Mouse (Mus musculus): ENCODE results near the gene Dtx3l. TPM values are rescaled to one million over a fixed set of nuclear protein-coding genes. Genes with fewer than 3 reads are reported as not detected.
"Not testable (repeated sequence)": the region's sequence is repeated elsewhere in the genome, so short reads cannot be mapped to it uniquely, and the experiment has no call there.

The Dtx3l gene
- polyA plus RNA-seq, 1 experiment: 12.9 TPM

- Histone ChIP-seq H3K4me1 (ENCODE audit: control insufficient read depth, insufficient read depth, low read length) (no peaks in the 10 kb centered on the region), H3K27ac (ENCODE audit: insufficient read depth, low read length) (no peak overlapping the region), H3K4me3 (ENCODE audit: insufficient read depth, low read length) (no peak overlapping the region)
- TF ChIP-seq POLR2A (IDR thresholded peaks at IDR 0.05; ENCODE audit: low read depth, low read length) (no peak), CTCF (IDR thresholded peaks at IDR 0.05; ENCODE audit: borderline replicate concordance, insufficient read depth, low read length) (no peak)
These were observed 29.2 kb upstream of the Dtx3l start for GRCm38 (mm10) chr16:35968149-35968548.

- Histone ChIP-seq H3K4me1 (ENCODE audit: control insufficient read depth, insufficient read depth, low read length) (no peaks in the 10 kb centered on the region), H3K4me3 (ENCODE audit: insufficient read depth, low read length) (no peak overlapping the region), H3K27ac (ENCODE audit: insufficient read depth, low read length) (no peak overlapping the region)
- TF ChIP-seq CTCF (IDR thresholded peaks at IDR 0.05; ENCODE audit: borderline replicate concordance, insufficient read depth, low read length) (no peak), POLR2A (IDR thresholded peaks at IDR 0.05; ENCODE audit: low read depth, low read length) (no peak)
These were observed 28.4 kb upstream of the Dtx3l start for GRCm38 (mm10) chr16:35967319-35967718.

- Histone ChIP-seq H3K4me3 (ENCODE audit: insufficient read depth, low read length) (no peak overlapping the region), H3K27ac (ENCODE audit: insufficient read depth, low read length) (no peak overlapping the region), H3K4me1 (ENCODE audit: control insufficient read depth, insufficient read depth, low read length) (no peaks in the 10 kb centered on the region)
- TF ChIP-seq POLR2A (IDR thresholded peaks at IDR 0.05; ENCODE audit: low read depth, low read length) (no peak), CTCF (IDR thresholded peaks at IDR 0.05; ENCODE audit: borderline replicate concordance, insufficient read depth, low read length) (no peak)
These were observed 27.6 kb upstream of the Dtx3l start for GRCm38 (mm10) chr16:35966411-35967115.

GRCm38 (mm10) chr16:35965991-35966390 is 27.0 kb upstream of the Dtx3l start:
- not testable (repeated sequence) for H3K27ac ChIP-seq (ENCODE audit: insufficient read depth, low read length); H3K4me3 ChIP-seq (ENCODE audit: insufficient read depth, low read length); H3K4me1 ChIP-seq (ENCODE audit: control insufficient read depth, insufficient read depth, low read length)

GRCm38 (mm10) chr16:35952628-35953130 is 13.7 kb upstream of the Dtx3l start:
- Histone ChIP-seq H3K4me1 (ENCODE audit: control insufficient read depth, insufficient read depth, low read length) (no peaks in the 10 kb centered on the region), H3K27ac (ENCODE audit: insufficient read depth, low read length) (no peak overlapping the region), H3K4me3 (ENCODE audit: insufficient read depth, low read length) (no peak overlapping the region)
- TF ChIP-seq CTCF (IDR thresholded peaks at IDR 0.05; ENCODE audit: borderline replicate concordance, insufficient read depth, low read length) (no peak), POLR2A (IDR thresholded peaks at IDR 0.05; ENCODE audit: low read depth, low read length) (no peak)

- no peak overlapping the region for H3K27ac ChIP-seq (ENCODE audit: insufficient read depth, low read length)
- no peak for TF ChIP-seq CTCF (IDR thresholded peaks at IDR 0.05; ENCODE audit: borderline replicate concordance, insufficient read depth, low read length)
- TF ChIP-seq POLR2A (IDR thresholded peaks at IDR 0.05; ENCODE audit: low read depth, low read length): no peak
- no peaks in the 10 kb centered on the region for H3K4me1 ChIP-seq (ENCODE audit: control insufficient read depth, insufficient read depth, low read length)
- no peak overlapping the region for H3K4me3 ChIP-seq (ENCODE audit: insufficient read depth, low read length)
These were observed 12.3 kb upstream of the Dtx3l start for GRCm38 (mm10) chr16:35951216-35951615.

- Histone ChIP-seq H3K27ac (ENCODE audit: insufficient read depth, low read length) (no peak overlapping the region), H3K4me3 (ENCODE audit: insufficient read depth, low read length) (no peak overlapping the region), H3K4me1 (ENCODE audit: control insufficient read depth, insufficient read depth, low read length) (no peaks in the 10 kb centered on the region)
- no peak for TF ChIP-seq POLR2A (IDR thresholded peaks at IDR 0.05; ENCODE audit: low read depth, low read length)
- no peak for TF ChIP-seq CTCF (IDR thresholded peaks at IDR 0.05; ENCODE audit: borderline replicate concordance, insufficient read depth, low read length)
These were observed 10.3 kb upstream of the Dtx3l start for GRCm38 (mm10) chr16:35949264-35949663.

GRCm38 (mm10) chr16:35941382-35941781 is 2.4 kb upstream of the Dtx3l start:
- no peak for TF ChIP-seq POLR2A (IDR thresholded peaks at IDR 0.05; ENCODE audit: low read depth, low read length)
- TF ChIP-seq CTCF (IDR thresholded peaks at IDR 0.05; ENCODE audit: borderline replicate concordance, insufficient read depth, low read length): no peak; the same call in 1 of the 2 replicates
- H3K4me3 ChIP-seq (ENCODE audit: insufficient read depth, low read length): no peak overlapping the region
- H3K27ac ChIP-seq (ENCODE audit: insufficient read depth, low read length): no peak overlapping the region
- no peaks in the 10 kb centered on the region; the same call in 1 of the 2 replicates for H3K4me1 ChIP-seq (ENCODE audit: control insufficient read depth, insufficient read depth, low read length)

- no peaks in the 10 kb centered on the region; the same call in 1 of the 2 replicates for H3K4me1 ChIP-seq (ENCODE audit: control insufficient read depth, insufficient read depth, low read length)
- H3K27ac ChIP-seq (ENCODE audit: insufficient read depth, low read length): peak overlapping the region; percentile 55; the same call in 1 of the 2 replicates
- TF ChIP-seq CTCF (IDR thresholded peaks at IDR 0.05; ENCODE audit: borderline replicate concordance, insufficient read depth, low read length) (0 out of 2 replicates have a peak, but pooled peaks have one; percentile 10), POLR2A (IDR thresholded peaks at IDR 0.05; ENCODE audit: low read depth, low read length) (peak; percentile 84)
- peak overlapping the region; percentile 79; the same call in 1 of the 2 replicates for H3K4me3 ChIP-seq (ENCODE audit: insufficient read depth, low read length)
These were observed 739 bp upstream of the Dtx3l start for GRCm38 (mm10) chr16:35939690-35940089.

- Histone ChIP-seq H3K4me3 (ENCODE audit: insufficient read depth, low read length) (peak overlapping the region; percentile 79), H3K4me1 (ENCODE audit: control insufficient read depth, insufficient read depth, low read length) (no peaks in the 10 kb centered on the region; the same call in 1 of the 2 replicates), H3K27ac (ENCODE audit: insufficient read depth, low read length) (peak overlapping the region; percentile 55)
- TF ChIP-seq CTCF (IDR thresholded peaks at IDR 0.05; ENCODE audit: borderline replicate concordance, insufficient read depth, low read length) (no peak), POLR2A (IDR thresholded peaks at IDR 0.05; ENCODE audit: low read depth, low read length) (no peak)
These were observed 310 bp upstream of the Dtx3l start for GRCm38 (mm10) chr16:35939261-35939660.

All from embryonic fibroblast, embryonic 13.5 days (primary cell).